ENCODE assay signal across 8 mouse cellular contexts in genomic region chr11:116022256-116022780, GRCm38 (mm10). TPM values are rescaled to one million over a fixed set of nuclear protein-coding genes. Genes with fewer than 3 reads are reported as not detected.
A peak's percentile ranks its signal among the peaks of the same experiment; 100 is the strongest.
DNase-seq lines count a peak whose midpoint lies in the region; ATAC-seq and TF ChIP-seq lines count a peak whose summit lies in the region.

No protein-coding gene starts in this region.

- no peak for DNase-seq in kidney, adult 2 months
- DNase-seq in c-Kit-positive CD71-positive TER-119-negative erythroid progenitor cells, embryonic 14.5 days (ENCODE audit: low read depth): peak; percentile 38
- no peak for DNase-seq in layer of hippocampus, postnatal 36 days
- DNase-seq in adrenal gland, adult 8-10 months: no peak

- H3K4me2 ChIP-seq in kidney, embryonic 14.5 days (replicated peaks; ENCODE audit: low read depth, low read length): peak overlapping the region; percentile 47
- peak overlapping the region; percentile 76 for H3K4me2 ChIP-seq in hindbrain, embryonic 16.5 days (ENCODE audit: low read length)
- H3K4me2 ChIP-seq in midbrain, embryonic 15.5 days: peak overlapping the region; percentile 76

- TF ChIP-seq CTCF in kidney, adult 2 months (conservative IDR thresholded peaks at IDR 0.05; ENCODE audit: insufficient read depth, insufficient read length, low read depth, low read length): no peak

- no peak overlapping the region for H3K27ac ChIP-seq in kidney, embryonic 14.5 days (ENCODE audit: low read depth, low read length)
- no peak overlapping the region for H3K27ac ChIP-seq in kidney, adult 2 months (ENCODE audit: insufficient read depth, low read depth, low read length)
- H3K27ac ChIP-seq in hindbrain, embryonic 16.5 days (ENCODE audit: low read depth, low read length): no peak overlapping the region
- H3K27ac ChIP-seq in midbrain, embryonic 15.5 days: no peak overlapping the region

- WGBS in kidney, embryonic 14.5 days: 59% methylated on average over 4 of the region's 4 CpGs
- WGBS in kidney, adult 2 months: 11% methylated on average over 4 of the region's 4 CpGs
- 55% methylated on average over 4 of the region's 4 CpGs for WGBS in hindbrain, embryonic 16.5 days
- WGBS in midbrain, embryonic 15.5 days: 67% methylated on average over 4 of the region's 4 CpGs

- H3K9me3 ChIP-seq in kidney, embryonic 14.5 days (ENCODE audit: control insufficient read depth, low read length): no peaks in the 10 kb centered on the region
- no peaks in the 10 kb centered on the region for H3K9me3 ChIP-seq in hindbrain, embryonic 16.5 days (ENCODE audit: control insufficient read depth, low read length)
- no peaks in the 10 kb centered on the region for H3K9me3 ChIP-seq in midbrain, embryonic 15.5 days

- peak overlapping the region; percentile 30 for H3K4me3 ChIP-seq in kidney, embryonic 14.5 days (ENCODE audit: low read length)
- H3K4me3 ChIP-seq in kidney, adult 2 months (ENCODE audit: insufficient read depth, low read depth, low read length): no peak overlapping the region
- H3K4me3 ChIP-seq in hindbrain, embryonic 16.5 days (ENCODE audit: low read length): peak overlapping the region; percentile 40
- peak overlapping the region; percentile 77 for H3K4me3 ChIP-seq in midbrain, embryonic 15.5 days

- no peaks in the 10 kb centered on the region for H3K27me3 ChIP-seq in kidney, embryonic 14.5 days (ENCODE audit: control insufficient read depth, insufficient read depth, low read length)
- H3K27me3 ChIP-seq in kidney, adult 2 months (replicated peaks; ENCODE audit: control insufficient read depth, insufficient read depth, low read length): no peaks in the 10 kb centered on the region
- H3K27me3 ChIP-seq in hindbrain, embryonic 16.5 days (replicated peaks; ENCODE audit: control insufficient read depth, insufficient read depth, low read length): no peaks in the 10 kb centered on the region
- H3K27me3 ChIP-seq in midbrain, embryonic 15.5 days (replicated peaks): no peaks in the 10 kb centered on the region

- H3K36me3 ChIP-seq in kidney, embryonic 14.5 days (ENCODE audit: control insufficient read depth, insufficient read depth, low read length): peaks cover 18% of the 10 kb centered on the region; the same call in 1 of the 2 replicates
- peaks cover 5% of the 10 kb centered on the region; the same call in 1 of the 2 replicates for H3K36me3 ChIP-seq in kidney, adult 2 months (ENCODE audit: control insufficient read depth, insufficient read depth, low read length)
- peaks cover 7% of the 10 kb centered on the region; the same call in 1 of the 2 replicates for H3K36me3 ChIP-seq in hindbrain, embryonic 16.5 days (ENCODE audit: control insufficient read depth, insufficient read depth, low read length)
- 0 out of 2 replicates have a peak, but pooled peaks cover 6% of the 10 kb centered on the region for H3K36me3 ChIP-seq in midbrain, embryonic 15.5 days (replicated peaks)

- 0 out of 2 replicates have a peak, but pooled peaks cover 2% of the 10 kb centered on the region for H3K4me1 ChIP-seq in kidney, embryonic 14.5 days (ENCODE audit: control insufficient read depth, insufficient read depth, low read length)
- no peaks in the 10 kb centered on the region for H3K4me1 ChIP-seq in kidney, adult 2 months (ENCODE audit: control insufficient read depth, insufficient read depth, low read length)
- peaks cover 10% of the 10 kb centered on the region for H3K4me1 ChIP-seq in hindbrain, embryonic 16.5 days (ENCODE audit: control insufficient read depth, insufficient read depth, low read depth, low read length)
- peaks cover 20% of the 10 kb centered on the region for H3K4me1 ChIP-seq in midbrain, embryonic 15.5 days

- no peak for TF ChIP-seq POLR2A in kidney, adult 2 months (IDR thresholded peaks at IDR 0.05; ENCODE audit: low read depth, low read length)

- 0 out of 2 replicates have a peak overlapping the region, but pooled peaks have one; percentile 13 for H3K9ac ChIP-seq in kidney, embryonic 14.5 days (ENCODE audit: low read depth, low read length)
- no peak overlapping the region for H3K9ac ChIP-seq in hindbrain, embryonic 16.5 days (ENCODE audit: low read depth, low read length)
- peak overlapping the region; percentile 34; the same call in 1 of the 2 replicates for H3K9ac ChIP-seq in midbrain, embryonic 15.5 days

- no peak for ATAC-seq in kidney, embryonic 14.5 days (ENCODE audit: low FRiP score, low TSS enrichment)
- ATAC-seq in hindbrain, embryonic 16.5 days: no peak
- no peak for ATAC-seq in midbrain, embryonic 15.5 days (replicated peaks)
- no peak for ATAC-seq in granulocyte monocyte progenitor cell, adult 5-6 weeks (replicated peaks; ENCODE audit: poor library complexity, severe bottlenecking)

RNA-seq across cellular contexts. Expression of gene H3f3b, which starts 5.4 kb away (rescaled TPM):
- 1,830 and 1,881 TPM in 2 replicates for polyA plus RNA-seq in kidney, embryonic 14.5 days (2014; fragmentation: Nextera tagmentation; extraction: Ambion mirVana)
- 135 and 150 TPM in 2 replicates for polyA plus RNA-seq in kidney, adult 2 months (2012; rRNA removed)
- polyA plus RNA-seq in hindbrain, embryonic 16.5 days (2015; fragmentation: Nextera tagmentation; extraction: Ambion mirVana): 1,585 and 1,603 TPM in 2 replicates
- polyA plus RNA-seq in midbrain, embryonic 15.5 days (2015; fragmentation: Nextera tagmentation; extraction: Ambion mirVana): 2,073 and 2,119 TPM in 2 replicates
- total RNA-seq in layer of hippocampus, postnatal 36 days (2021): 100 to 1,000 TPM; 263 to 275 TPM
- total RNA-seq in adrenal gland, adult 8-10 months (2022): 100 to 1,000 TPM; 302 to 413 (median 377) TPM
- 447 and 460 TPM in 2 replicates for total RNA-seq in granulocyte monocyte progenitor cell, adult 5-6 weeks (2014; fragmentation: Nextera tagmentation)
- total RNA-seq in granulocyte monocyte progenitor cell, adult 5-6 weeks (2017): 931 and 1,017 TPM in 2 replicates

RNA-seq across cellular contexts. Expression of gene Unk, which starts 7.8 kb away (rescaled TPM):
- polyA plus RNA-seq in kidney, embryonic 14.5 days (2014; fragmentation: Nextera tagmentation; extraction: Ambion mirVana): 24.4 and 37.2 TPM in 2 replicates
- polyA plus RNA-seq in kidney, adult 2 months (2012; rRNA removed): 22.1 and 28.1 TPM in 2 replicates
- polyA plus RNA-seq in hindbrain, embryonic 16.5 days (2015; fragmentation: Nextera tagmentation; extraction: Ambion mirVana): 30.1 and 37.6 TPM in 2 replicates
- polyA plus RNA-seq in midbrain, embryonic 15.5 days (2015; fragmentation: Nextera tagmentation; extraction: Ambion mirVana): 39.7 and 40.7 TPM in 2 replicates
- total RNA-seq in layer of hippocampus, postnatal 36 days (2021): 10 to 100 TPM; 19.4 to 21.9 TPM
- 10 to 100 TPM; 19.7 to 45.2 (median 29.6) TPM for total RNA-seq in adrenal gland, adult 8-10 months (2022)
- total RNA-seq in granulocyte monocyte progenitor cell, adult 5-6 weeks (2014; fragmentation: Nextera tagmentation): 25.4 and 40.0 TPM in 2 replicates
- 15.2 and 19.9 TPM in 2 replicates for total RNA-seq in granulocyte monocyte progenitor cell, adult 5-6 weeks (2017)

RNA-seq across cellular contexts. Expression of gene Galk1, which starts 9.8 kb away (rescaled TPM):
- 155 and 166 TPM in 2 replicates for polyA plus RNA-seq in kidney, embryonic 14.5 days (2014; fragmentation: Nextera tagmentation; extraction: Ambion mirVana)
- polyA plus RNA-seq in kidney, adult 2 months (2012; rRNA removed): 83.2 and 87.9 TPM in 2 replicates
- 76.0 and 76.2 TPM in 2 replicates for polyA plus RNA-seq in hindbrain, embryonic 16.5 days (2015; fragmentation: Nextera tagmentation; extraction: Ambion mirVana)
- 53.2 and 58.5 TPM in 2 replicates for polyA plus RNA-seq in midbrain, embryonic 15.5 days (2015; fragmentation: Nextera tagmentation; extraction: Ambion mirVana)
- total RNA-seq in layer of hippocampus, postnatal 36 days (2021): 10 to 100 TPM; 13.4 to 14.2 TPM
- 10 to 100 TPM; 37.3 to 55.6 (median 46.4) TPM for total RNA-seq in adrenal gland, adult 8-10 months (2022)
- total RNA-seq in granulocyte monocyte progenitor cell, adult 5-6 weeks (2014; fragmentation: Nextera tagmentation): 36.7 and 62.2 TPM in 2 replicates
- 41.3 and 52.3 TPM in 2 replicates for total RNA-seq in granulocyte monocyte progenitor cell, adult 5-6 weeks (2017)

RNA-seq across cellular contexts. Expression of gene Itgb4, which starts 47.8 kb away (rescaled TPM):
- polyA plus RNA-seq in kidney, embryonic 14.5 days (2014; fragmentation: Nextera tagmentation; extraction: Ambion mirVana): 1.1 and 2.1 TPM in 2 replicates
- polyA plus RNA-seq in kidney, adult 2 months (2012; rRNA removed): 5.1 and 5.3 TPM in 2 replicates
- polyA plus RNA-seq in hindbrain, embryonic 16.5 days (2015; fragmentation: Nextera tagmentation; extraction: Ambion mirVana): 1.8 and 2.1 TPM in 2 replicates
- polyA plus RNA-seq in midbrain, embryonic 15.5 days (2015; fragmentation: Nextera tagmentation; extraction: Ambion mirVana): 0.79 and 0.94 TPM in 2 replicates
- total RNA-seq in layer of hippocampus, postnatal 36 days (2021): 1 to 10 TPM; 8.2 to 9.7 TPM
- total RNA-seq in adrenal gland, adult 8-10 months (2022): 1 to 10 TPM; 3.5 to 5.1 (median 3.9) TPM
- total RNA-seq in granulocyte monocyte progenitor cell, adult 5-6 weeks (2014; fragmentation: Nextera tagmentation): not detected in 2 replicates
- total RNA-seq in granulocyte monocyte progenitor cell, adult 5-6 weeks (2017): not detected in 2 replicates

RNA-seq across cellular contexts. Expression of gene Unc13d, which starts 55.4 kb away (rescaled TPM):
- polyA plus RNA-seq in kidney, embryonic 14.5 days (2014; fragmentation: Nextera tagmentation; extraction: Ambion mirVana): 1.3 and 1.5 TPM in 2 replicates
- 1.1 and 2.4 TPM in 2 replicates for polyA plus RNA-seq in kidney, adult 2 months (2012; rRNA removed)
- polyA plus RNA-seq in hindbrain, embryonic 16.5 days (2015; fragmentation: Nextera tagmentation; extraction: Ambion mirVana): 0.69 and 0.80 TPM in 2 replicates
- 0.70 and 1.5 TPM in 2 replicates for polyA plus RNA-seq in midbrain, embryonic 15.5 days (2015; fragmentation: Nextera tagmentation; extraction: Ambion mirVana)
- 1 to 10 TPM; 1.9 to 2.4 TPM for total RNA-seq in layer of hippocampus, postnatal 36 days (2021)
- 1 to 10 TPM in 3 of 4 experiments, under 1 TPM in 1; 0.75 to 1.6 (median 1.4) TPM for total RNA-seq in adrenal gland, adult 8-10 months (2022)
- 19.1 and 26.7 TPM in 2 replicates for total RNA-seq in granulocyte monocyte progenitor cell, adult 5-6 weeks (2014; fragmentation: Nextera tagmentation)
- 18.2 and 21.1 TPM in 2 replicates for total RNA-seq in granulocyte monocyte progenitor cell, adult 5-6 weeks (2017)

Comparison
In these comparisons a context has a peak if more than half of its experiments do, and no peak if none do; other contexts are left out.
1. RNA of gene H3f3b, which starts 5.4 kb away (polyA plus RNA-seq): 2,073 to 2,119 TPM in midbrain, embryonic 15.5 days, 1,830 to 1,881 TPM in kidney, embryonic 14.5 days and 1,585 to 1,603 TPM in hindbrain, embryonic 16.5 days; 135 to 150 TPM in kidney, adult 2 months; every median in the first group is over 10 times any median in the second.
2. Peak in every context shown above with its lines, with median percentiles within 50 percentile points of each other: H3K4me2 ChIP-seq.